Mouse (Mus musculus) lung, adult 18-20 months (tissue): ENCODE results near the gene Tmem203.
A peak's percentile ranks its signal among the peaks of the same experiment; 100 is the strongest.

Source experiments
- DNase-seq, 2 experiments: peaks; one replicate each; pipeline ENCODE4 v3.0.0; 2022; ENCODE audit warnings: mixed read lengths in 2 of 2

Tmem203 gene

GRCm38 (mm10) chr2:25255284-25255779, at the start of gene Tmem203:
Gene Tmem203, plus strand, starts transcription at chr2:25255439.
- DNase-seq, result peak; percentile 84 to 88

GRCm38 (mm10) chr2:25207593-25207992, 47.6 kb upstream of the Tmem203 start:
- DNase-seq, result no peak

GRCm38 (mm10) chr2:25210686-25211085, 44.6 kb upstream of the Tmem203 start:
- DNase-seq, result peak in 1 of 2 experiments; percentile 15

GRCm38 (mm10) chr2:25211121-25211670, 44.0 kb upstream of the Tmem203 start, which contains the start of gene Nelfb:
Gene Nelfb, minus strand, starts transcription at chr2:25211489.
- peak; percentile 92 to 95 for DNase-seq

- DNase-seq, result no peak
Measured at GRCm38 (mm10) chr2:25213266-25213865, 41.9 kb upstream of the Tmem203 start.

GRCm38 (mm10) chr2:25214444-25214843, 40.8 kb upstream of the Tmem203 start, which contains the start of gene Stpg3:
Gene Stpg3, minus strand, starts transcription at chr2:25214637.
- no peak for DNase-seq

GRCm38 (mm10) chr2:25217666-25218065, 37.6 kb upstream of the Tmem203 start:
- no peak for DNase-seq

GRCm38 (mm10) chr2:25218445-25218844, 36.8 kb upstream of the Tmem203 start, which contains the start of gene Fam166a:
Gene Fam166a, plus strand, starts transcription at chr2:25218745.
- DNase-seq, result no peak

- no peak for DNase-seq
Measured at GRCm38 (mm10) chr2:25221331-25221772, 33.9 kb upstream of the Tmem203 start.

GRCm38 (mm10) chr2:25223681-25224491, 31.4 kb upstream of the Tmem203 start:
- peak; percentile 89 to 92 for DNase-seq

- DNase-seq, result no peak
Measured at GRCm38 (mm10) chr2:25224492-25224765, 30.8 kb upstream of the Tmem203 start, which contains the start of gene Tubb4b. Gene Tubb4b, minus strand, starts transcription at chr2:25224702.

- peak; percentile 100 for DNase-seq
Measured at GRCm38 (mm10) chr2:25224766-25225752, 30.2 kb upstream of the Tmem203 start.

- DNase-seq, result peak in 1 of 2 experiments; percentile 19
Measured at GRCm38 (mm10) chr2:25225811-25226379, 29.3 kb upstream of the Tmem203 start.

GRCm38 (mm10) chr2:25226864-25227263, 28.4 kb upstream of the Tmem203 start:
- no peak for DNase-seq

GRCm38 (mm10) chr2:25227406-25227805, 27.8 kb upstream of the Tmem203 start:
- DNase-seq, result no peak

- DNase-seq, result peak; percentile 90 to 94
Measured at GRCm38 (mm10) chr2:25228431-25228889, 26.8 kb upstream of the Tmem203 start.

GRCm38 (mm10) chr2:25228995-25229530, 26.2 kb upstream of the Tmem203 start:
- no peak for DNase-seq

- no peak for DNase-seq
Measured at GRCm38 (mm10) chr2:25229582-25229981, 25.7 kb upstream of the Tmem203 start.

GRCm38 (mm10) chr2:25230581-25230980, 24.7 kb upstream of the Tmem203 start:
- no peak for DNase-seq

- DNase-seq, result no peak
Measured at GRCm38 (mm10) chr2:25231038-25231437, 24.2 kb upstream of the Tmem203 start.

GRCm38 (mm10) chr2:25233421-25233820, 21.8 kb upstream of the Tmem203 start:
- DNase-seq, result no peak
